Mouse (Mus musculus) neural tube, embryonic 13.5 days (tissue): ENCODE measurements around the gene Rpl3l. TPM values are rescaled to one million over a fixed set of nuclear protein-coding genes. Genes with fewer than 3 reads are reported as not detected.
"Not testable (repeated sequence)": the region's sequence is repeated elsewhere in the genome, so short reads cannot be mapped to it uniquely, and the experiment has no call there.

ENCODE experiments used
- ATAC-seq: fragments of 200-750 bp; cut with Nextera tagmentation; 2 replicates; pipeline ENCODE4 v1.8.0; 2017; ENCODE audit warnings: low read depth, mild to moderate bottlenecking, moderate TSS enrichment, moderate library complexity
- H3K27ac ChIP-seq: fragments of 300-500 bp; sonication (generic); replicated peaks from 2 replicates; pipeline ENCODE4 v1.5.1; 2015; ENCODE audit warnings: moderate library complexity, mild to moderate bottlenecking, inconsistent platforms
- H3K27me3 ChIP-seq: fragments of 300-500 bp; sonication (generic); 2 replicates; pipeline ENCODE4 v1.6.1; 2015; ENCODE audit warnings: mild to moderate bottlenecking, inconsistent platforms
- H3K36me3 ChIP-seq: fragments of 300-500 bp; sonication (generic); 2 replicates; pipeline ENCODE4 v1.6.1; 2015; ENCODE audit warnings: mild to moderate bottlenecking, inconsistent platforms
- H3K4me1 ChIP-seq: fragments of 300-500 bp; sonication (generic); replicated peaks from 2 replicates; pipeline ENCODE4 v1.6.1; 2015; ENCODE audit warnings: inconsistent platforms
- H3K4me2 ChIP-seq: fragments of 300-500 bp; sonication (generic); 2 replicates; pipeline ENCODE4 v1.6.1; 2015; ENCODE audit warnings: inconsistent platforms, mild to moderate bottlenecking, moderate library complexity
- H3K4me3 ChIP-seq: fragments of 300-500 bp; sonication (generic); 2 replicates; pipeline ENCODE4 v1.5.1; 2015; ENCODE audit warnings: mild to moderate bottlenecking, inconsistent platforms
- H3K9ac ChIP-seq: fragments of 300-500 bp; sonication (generic); 2 replicates; pipeline ENCODE4 v1.6.1; 2015; ENCODE audit warnings: moderate library complexity, mild to moderate bottlenecking, inconsistent platforms
- H3K9me3 ChIP-seq: fragments of 300-500 bp; sonication (generic); 2 replicates; pipeline ENCODE4 v1.6.1; 2016; ENCODE audit warnings: inconsistent platforms
- WGBS: fragments of 180-500 bp; shearing (Covaris S2); methylation state at CpG from one replicate; pipeline ENCODE4 v1.1.7; 2015; 5-methylcytosine and 5-hydroxymethylcytosine counted together
- polyA plus RNA-seq: library from polyadenylated mRNA; unstranded; fragments of >200 nt; fragmentation: Nextera tagmentation; extraction: Ambion mirVana; gene quantifications from 2 replicates; pipeline ENCODE4 v1.2.1, GENCODE M21; 2015

The Rpl3l gene
- polyA plus RNA-seq, 1 experiment from 2014 or later, result not detected

DNA sequence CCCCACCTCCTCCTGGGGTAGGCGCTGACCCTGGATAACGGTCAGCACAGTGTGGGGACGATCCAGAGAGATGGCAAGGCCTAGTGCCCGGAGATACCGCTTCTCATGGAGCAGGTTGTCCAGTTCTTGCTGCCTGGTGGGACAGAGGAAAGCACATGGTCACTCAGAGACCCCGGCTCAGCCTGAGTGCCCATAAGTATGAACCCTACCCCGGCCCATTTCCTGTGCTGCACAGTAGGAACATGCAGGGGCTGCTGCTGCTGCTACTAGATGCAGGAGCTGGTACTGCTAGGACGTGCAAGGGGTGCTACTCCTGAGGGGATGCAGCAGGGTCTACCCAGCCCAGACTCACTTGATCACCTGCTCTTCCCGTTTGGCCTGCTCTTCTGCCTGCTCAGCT, 26.4 kb upstream of the Rpl3l start:
- WGBS, result 92% methylated on average over 9 of the region's 9 CpGs
- Histone ChIP-seq H3K4me3 (no peak overlapping the region), H3K4me1 (peaks cover 28% of the 10 kb centered on the region), H3K9ac (no peak overlapping the region), H3K9me3 (no peaks in the 10 kb centered on the region), H3K36me3 (peaks cover 60% of the 10 kb centered on the region), H3K27ac (no peak overlapping the region), H3K4me2 (no peak overlapping the region), H3K27me3 (no peaks in the 10 kb centered on the region)
- ATAC-seq, result no peak

- no peak overlapping the region for H3K27ac ChIP-seq
- peaks cover 20% of the 10 kb centered on the region for H3K4me1 ChIP-seq
- H3K4me2 ChIP-seq, result peak overlapping the region; percentile 87; the same call in 1 of the 2 replicates
- H3K4me3 ChIP-seq, result no peak overlapping the region
- H3K36me3 ChIP-seq, result peaks cover 44% of the 10 kb centered on the region
- no peaks in the 10 kb centered on the region for H3K9me3 ChIP-seq
- H3K9ac ChIP-seq, result no peak overlapping the region
- WGBS, result 98% methylated on average over 3 of the region's 3 CpGs
- no peak for ATAC-seq
- H3K27me3 ChIP-seq, result no peaks in the 10 kb centered on the region
Measured at GRCm38 (mm10) chr17:24705821-24706220, 21.8 kb upstream of the Rpl3l start.

- 3% methylated on average over 32 of the region's 32 CpGs for WGBS
- ATAC-seq, result peak; percentile 85
Measured at GRCm38 (mm10) chr17:24706982-24707800, 20.4 kb upstream of the Rpl3l start, which contains the start of gene Tbl3. Gene Tbl3, minus strand, starts transcription at chr17:24707660.

DNA sequence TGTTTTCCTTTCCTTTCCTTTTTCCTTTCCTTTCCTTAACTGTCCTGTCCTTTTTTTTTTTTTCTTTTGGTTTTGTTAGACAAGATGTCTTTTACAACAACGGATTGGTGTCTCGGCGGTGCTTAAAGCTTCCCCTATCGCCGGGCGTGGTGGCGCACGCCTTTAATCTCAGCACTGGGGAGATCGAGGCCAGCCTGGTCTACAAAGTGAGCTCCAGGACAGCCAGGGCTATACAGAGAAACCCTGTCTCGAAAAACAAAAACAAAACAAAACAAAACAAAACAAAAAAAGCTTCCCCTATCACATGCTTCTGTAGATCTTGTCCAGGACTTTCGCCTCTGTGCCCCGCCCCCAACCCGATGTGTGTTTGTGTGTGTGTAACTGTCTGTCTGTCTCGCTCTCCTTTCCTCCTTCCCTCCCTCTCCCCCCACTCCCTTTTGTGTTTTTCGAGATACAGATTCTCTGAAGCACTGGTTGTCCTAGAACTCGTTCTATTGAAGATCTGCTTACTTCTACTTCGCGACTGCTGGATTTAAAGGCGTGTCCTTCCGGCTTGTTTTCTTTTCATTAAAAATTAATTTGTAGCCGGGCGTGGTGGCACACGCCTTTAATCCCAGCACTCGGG, 19.7 kb upstream of the Rpl3l start:
- Histone ChIP-seq H3K36me3 (peaks cover 23% of the 10 kb centered on the region), H3K4me3 (peak overlapping the region; percentile 82), H3K27me3 (no peaks in the 10 kb centered on the region), H3K4me2 (peak overlapping the region; percentile 87), H3K4me1 (peaks cover 20% of the 10 kb centered on the region), H3K9ac (peak overlapping the region; percentile 84), H3K27ac (peak overlapping the region; percentile 83), H3K9me3 (no peaks in the 10 kb centered on the region)
- 7% methylated on average over 24 of the region's 24 CpGs for WGBS
- peak; percentile 47; the same call in 1 of the 2 replicates for ATAC-seq

More at GRCm38 (mm10) chr17:24706982-24707800, 20.4 kb upstream of the Rpl3l start, which contains the start of gene Tbl3:
- H3K4me3 ChIP-seq, result peak within 1 kb of the TSS; percentile 82
- peak within 1 kb of the TSS; percentile 83 for H3K27ac ChIP-seq
- peak within 1 kb of the TSS; percentile 84 for H3K9ac ChIP-seq
- H3K36me3 ChIP-seq, result peaks cover 30% of the 10 kb centered on the region
- peaks cover 20% of the 10 kb centered on the region for H3K4me1 ChIP-seq
- H3K4me2 ChIP-seq, result peak within 1 kb of the TSS; percentile 87
- no peaks in the 10 kb centered on the region for H3K9me3 ChIP-seq
- no peaks in the 10 kb centered on the region for H3K27me3 ChIP-seq

GRCm38 (mm10) chr17:24708646-24709045, 19.0 kb upstream of the Rpl3l start:
- 0 out of 2 replicates have a peak overlapping the region, but pooled peaks have one; percentile 87 for H3K4me2 ChIP-seq
- no peak overlapping the region for H3K9ac ChIP-seq
- H3K36me3 ChIP-seq, result peaks cover 20% of the 10 kb centered on the region
- no peaks in the 10 kb centered on the region for H3K9me3 ChIP-seq
- 32% methylated on average over 2 of the region's 2 CpGs for WGBS
- H3K27me3 ChIP-seq, result no peaks in the 10 kb centered on the region
- peaks cover 20% of the 10 kb centered on the region for H3K4me1 ChIP-seq
- ATAC-seq, result no peak
- H3K27ac ChIP-seq, result no peak overlapping the region
- no peak overlapping the region for H3K4me3 ChIP-seq

GRCm38 (mm10) chr17:24715556-24715955, 12.1 kb upstream of the Rpl3l start:
- Histone ChIP-seq H3K9ac (no peak overlapping the region), H3K27ac (no peak overlapping the region), H3K9me3 (no peaks in the 10 kb centered on the region), H3K4me2 (no peak overlapping the region), H3K27me3 (no peaks in the 10 kb centered on the region), H3K36me3 (peaks cover 20% of the 10 kb centered on the region), H3K4me3 (no peak overlapping the region), H3K4me1 (peaks cover 11% of the 10 kb centered on the region)
- 49% methylated on average over 6 of the region's 6 CpGs for WGBS
- no peak for ATAC-seq

DNA sequence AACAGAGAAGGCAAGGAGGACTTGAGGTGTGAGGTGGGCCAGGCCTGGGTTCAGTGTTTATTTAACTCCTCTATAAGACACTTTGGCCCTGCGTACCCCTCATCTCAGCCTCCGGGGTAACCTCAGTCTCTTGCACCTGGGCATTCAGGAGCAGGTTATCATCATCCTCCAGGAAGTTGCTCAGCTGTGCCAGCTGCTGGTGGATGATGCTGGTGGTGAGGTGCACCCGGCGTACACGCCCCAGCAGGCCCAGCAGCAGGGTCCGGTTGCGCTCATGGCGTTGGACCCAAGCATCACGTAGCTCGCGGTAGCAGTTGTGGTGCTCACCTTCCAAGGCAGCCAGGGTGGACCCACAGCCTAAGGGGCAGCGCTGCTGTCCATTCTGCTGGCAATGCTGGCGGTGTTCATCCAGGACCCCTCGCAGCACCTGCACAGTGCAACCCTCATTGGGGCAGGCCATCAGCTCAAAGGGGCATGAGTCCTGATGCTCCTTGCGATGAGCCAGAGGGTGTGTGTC, 11.4 kb upstream of the Rpl3l start:
- Histone ChIP-seq H3K36me3 (peaks cover 22% of the 10 kb centered on the region), H3K4me2 (no peak overlapping the region), H3K4me1 (peaks cover 16% of the 10 kb centered on the region), H3K27ac (no peak overlapping the region), H3K27me3 (no peaks in the 10 kb centered on the region), H3K9ac (no peak overlapping the region), H3K9me3 (no peaks in the 10 kb centered on the region), H3K4me3 (no peak overlapping the region)
- ATAC-seq, result no peak
- 95% methylated on average over 15 of the region's 15 CpGs for WGBS

- Histone ChIP-seq H3K9me3 (no peaks in the 10 kb centered on the region), H3K9ac (peak within 1 kb of the TSS; percentile 92), H3K27me3 (no peaks in the 10 kb centered on the region), H3K4me2 (peak within 1 kb of the TSS; percentile 67), H3K36me3 (peaks cover 38% of the 10 kb centered on the region), H3K4me3 (peak within 1 kb of the TSS; percentile 87), H3K4me1 (peaks cover 33% of the 10 kb centered on the region), H3K27ac (no peak within 1 kb of the TSS)
- ATAC-seq, result no peak
- WGBS, result 77% methylated on average over 4 of the region's 4 CpGs
Measured at GRCm38 (mm10) chr17:24717943-24718342, 9.7 kb upstream of the Rpl3l start, which contains the start of the genes Rnf151 and Rps2. Gene Rnf151, minus strand, starts transcription at chr17:24718063. Gene Rps2, plus strand, starts transcription at chr17:24718116.

DNA sequence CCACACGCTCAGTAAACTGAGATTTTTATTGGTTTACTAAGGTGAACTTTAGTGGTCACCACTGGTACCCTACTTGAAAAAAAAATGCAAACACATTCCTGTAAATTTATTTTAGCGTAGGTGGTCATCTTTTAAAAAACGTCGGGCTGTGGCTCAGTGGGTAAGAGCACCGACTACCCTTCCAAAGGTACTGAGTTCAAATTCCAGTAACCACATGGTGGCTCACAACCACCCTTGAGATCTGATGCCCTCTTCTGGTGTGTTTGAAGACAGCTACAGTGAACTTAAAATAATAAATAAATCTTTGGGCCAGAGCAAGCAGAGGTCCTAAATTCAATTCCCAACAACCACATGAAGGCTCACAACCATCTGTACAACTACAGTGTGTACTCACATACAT, 8.7 kb upstream of the Rpl3l start:
- Histone ChIP-seq H3K9ac (peak overlapping the region; percentile 92), H3K4me3 (peak overlapping the region; percentile 87), H3K4me1 (peaks cover 42% of the 10 kb centered on the region), H3K4me2 (peak overlapping the region; percentile 67), H3K36me3 (peaks cover 38% of the 10 kb centered on the region)
- not testable (repeated sequence) for ATAC-seq, H3K9me3 ChIP-seq, H3K27me3 ChIP-seq, H3K27ac ChIP-seq
- WGBS, result 66% methylated on average over 5 of the region's 5 CpGs

GRCm38 (mm10) chr17:24719494-24720222, 8.0 kb upstream of the Rpl3l start:
- H3K27me3 ChIP-seq, result no peaks in the 10 kb centered on the region
- ATAC-seq, result peak; percentile 97
- under 1% methylated on average over 61 of the region's 61 CpGs for WGBS

DNA sequence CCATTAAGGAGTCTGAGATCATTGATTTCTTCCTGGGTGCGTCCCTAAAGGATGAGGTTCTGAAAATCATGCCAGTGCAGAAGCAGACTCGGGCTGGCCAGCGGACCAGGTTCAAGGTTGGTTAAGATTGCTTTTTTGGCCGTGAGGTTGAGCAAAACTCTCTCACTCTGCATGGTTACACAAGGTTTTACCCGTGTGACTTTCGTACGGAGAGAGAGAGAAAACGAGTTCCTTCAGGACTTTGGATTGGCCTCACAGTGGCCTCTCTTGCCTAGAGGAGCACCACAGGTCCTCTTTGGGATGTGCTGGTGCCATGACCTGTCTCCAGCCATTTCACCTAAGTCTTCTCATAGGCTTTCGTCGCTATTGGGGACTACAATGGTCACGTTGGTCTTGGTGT, 7.0 kb upstream of the Rpl3l start:
- ATAC-seq, H3K27me3 ChIP-seq, H3K27ac ChIP-seq, H3K9me3 ChIP-seq: not testable (repeated sequence)
- Histone ChIP-seq H3K4me3 (peak overlapping the region; percentile 87), H3K4me1 (peaks cover 42% of the 10 kb centered on the region), H3K4me2 (peak overlapping the region; percentile 78), H3K36me3 (peaks cover 34% of the 10 kb centered on the region), H3K9ac (peak overlapping the region; percentile 91)
- under 1% methylated on average over 11 of the region's 11 CpGs for WGBS

More at GRCm38 (mm10) chr17:24719494-24720222, 8.0 kb upstream of the Rpl3l start:
- peak overlapping the region; percentile 87 for H3K4me3 ChIP-seq
- peaks cover 38% of the 10 kb centered on the region for H3K36me3 ChIP-seq
- H3K9me3 ChIP-seq, result no peaks in the 10 kb centered on the region
- H3K4me1 ChIP-seq, result peaks cover 42% of the 10 kb centered on the region
- H3K27ac ChIP-seq, result peak overlapping the region; percentile 88
- peak overlapping the region; percentile 92 for H3K9ac ChIP-seq
- peak overlapping the region; percentile 78 for H3K4me2 ChIP-seq
